Mouse (Mus musculus) macrophage (primary cell): ENCODE measurements around the gene Olfr461. TPM values are rescaled to one million over a fixed set of nuclear protein-coding genes. Genes with fewer than 3 reads are reported as not detected.
"Not testable (repeated sequence)": the region's sequence is repeated elsewhere in the genome, so short reads cannot be mapped to it uniquely, and the experiment has no call there.

Experiments
- H3K27ac ChIP-seq: fragments of 350-480 bp; formaldehyde crosslinking; 2 replicates; pipeline ENCODE4 v1.9.0; 2021
- H3K36me3 ChIP-seq: fragments of 350-480 bp; formaldehyde crosslinking; 2 replicates; pipeline ENCODE4 v1.9.0; 2021; ENCODE audit errors: inconsistent target
- H3K4me3 ChIP-seq: fragments of 350-480 bp; formaldehyde crosslinking; 2 replicates; pipeline ENCODE4 v1.9.0; 2021; ENCODE audit errors: inconsistent target
- H3K79me2 ChIP-seq: fragments of 350-480 bp; formaldehyde crosslinking; 2 replicates; pipeline ENCODE4 v1.9.0; 2021; ENCODE audit errors: inconsistent target
- WGBS: methylation state at CpG from one replicate; pipeline ENCODE4 v1.1.7; 2026; ENCODE audit warnings: inconsistent platforms; ENCODE audit not compliant: missing documents; 5-methylcytosine and 5-hydroxymethylcytosine counted together
- polyA plus RNA-seq: library from polyadenylated mRNA; stranded (reverse); fragments of 250-400 nt; gene quantifications from 3 replicates; pipeline ENCODE4 v1.2.4, GENCODE M21; 2018; ENCODE audit warnings: inconsistent platforms
- total RNA-seq, 78 experiments: library from RNA; depleted of rRNA; stranded (reverse); fragments of 250-400 nt; gene quantifications; 1 replicate in 9 of 78; 2 replicates in 24 of 78; 3 replicates in 43 of 78; 4 replicates in 2 of 78; pipeline ENCODE4 v1.2.4; 2018; ENCODE audit warnings: inconsistent platforms in 56 of 78

Olfr461 gene
- total RNA-seq (2018; cell fraction: chromatin; rRNA removed), result not detected
- not detected for total RNA-seq (2018; cell fraction: cytosol; rRNA removed)
- total RNA-seq (2018; cell fraction: nucleus; rRNA removed), result not detected
- not detected in 3 replicates for polyA plus RNA-seq

DNA sequence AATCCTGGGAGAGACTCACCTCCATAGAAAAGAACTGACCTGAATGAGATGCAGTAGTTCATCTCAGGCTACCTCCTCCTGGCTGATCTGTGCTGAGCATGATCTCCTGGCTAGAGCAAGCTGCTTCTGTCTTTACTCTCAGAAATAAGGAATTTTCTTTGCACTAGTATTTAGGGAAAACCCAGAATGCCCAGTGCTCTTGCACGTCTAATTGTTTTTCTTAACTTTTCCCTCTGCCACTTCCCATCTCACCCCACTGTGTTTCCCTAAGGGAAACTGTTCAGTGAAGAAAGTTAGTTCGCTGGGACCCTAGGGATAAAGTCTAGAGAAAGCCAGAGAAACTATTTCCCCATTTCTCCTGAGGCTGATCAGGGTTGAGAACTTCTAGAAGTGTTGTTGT is at the start of gene Olfr461:
Olfr461 (minus strand) TSS at position 101 of the 400 bp plus-strand sequence.
- H3K27ac ChIP-seq, result no peak within 1 kb of the TSS
- 79% methylated on average over 2 of the region's 2 CpGs for WGBS

DNA sequence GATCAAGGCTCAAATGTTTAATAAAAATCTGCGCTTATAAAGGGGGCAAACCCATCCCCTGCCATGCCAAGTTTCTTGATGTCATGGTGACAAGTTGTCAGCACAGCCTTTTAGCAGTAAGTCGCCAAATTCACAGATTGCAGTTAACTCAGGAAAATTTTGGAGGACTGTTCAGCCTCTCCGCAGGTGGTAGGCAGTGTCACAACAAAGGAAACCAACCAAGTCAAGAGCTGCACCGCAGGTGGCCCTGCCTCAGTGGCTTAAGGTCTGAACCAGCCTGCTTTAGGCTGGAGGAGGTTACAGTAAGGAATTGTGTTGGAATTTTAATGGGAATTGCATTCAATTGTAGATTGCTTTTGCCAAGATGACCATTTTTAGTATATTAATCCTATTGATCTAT is 43.7 kb upstream of the Olfr461 start:
- H3K36me3 ChIP-seq, H3K79me2 ChIP-seq, H3K27ac ChIP-seq, H3K4me3 ChIP-seq: not testable (repeated sequence)
- 82% methylated on average over 4 of the region's 4 CpGs for WGBS

More for the DNA sequence above, at the start of gene Olfr461:
- no peak within 1 kb of the TSS for H3K4me3 ChIP-seq
- no peaks in the 10 kb centered on the region for H3K36me3 ChIP-seq
- H3K79me2 ChIP-seq, result no peaks in the 10 kb centered on the region

DNA sequence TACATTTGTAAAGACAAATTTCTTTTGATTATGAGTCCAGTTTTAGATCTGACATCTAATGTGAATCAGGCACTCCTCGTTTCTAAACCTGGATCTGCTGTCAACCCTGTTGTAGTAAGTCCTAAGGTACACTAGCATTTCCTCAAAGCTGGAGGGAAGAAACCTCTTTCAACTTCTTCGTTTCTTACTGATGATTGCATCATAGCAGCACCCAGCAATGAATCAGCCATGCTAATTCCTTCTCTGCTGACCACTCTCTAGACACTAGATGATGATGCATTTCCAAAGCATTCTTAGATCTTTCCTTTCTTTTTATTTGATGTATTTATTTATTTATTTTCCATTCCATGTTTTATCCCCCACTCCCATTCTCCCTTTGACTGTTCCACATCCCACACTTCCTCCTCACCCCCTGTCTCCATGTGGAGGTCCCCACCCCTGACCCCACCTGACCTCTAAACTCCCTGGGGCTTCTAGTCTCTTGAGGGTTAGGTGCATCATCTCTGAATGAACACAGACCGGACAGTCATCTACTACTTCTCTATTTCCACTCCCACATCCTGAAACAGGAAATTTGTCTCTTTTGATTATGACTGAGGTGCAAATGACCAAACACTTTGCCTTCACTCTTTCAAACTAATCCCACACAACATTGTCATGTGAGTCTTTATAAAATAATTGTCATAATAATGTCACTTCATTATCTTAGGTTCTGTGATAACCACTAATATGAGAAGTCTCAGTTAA is 40.1 kb upstream of the Olfr461 start:
- H3K36me3 ChIP-seq, result no peaks in the 10 kb centered on the region
- no peaks in the 10 kb centered on the region for H3K79me2 ChIP-seq
- peak overlapping the region; percentile 52 for H3K27ac ChIP-seq
- no peak overlapping the region for H3K4me3 ChIP-seq
- 3% methylated on average over 3 of the region's 3 CpGs for WGBS

DNA sequence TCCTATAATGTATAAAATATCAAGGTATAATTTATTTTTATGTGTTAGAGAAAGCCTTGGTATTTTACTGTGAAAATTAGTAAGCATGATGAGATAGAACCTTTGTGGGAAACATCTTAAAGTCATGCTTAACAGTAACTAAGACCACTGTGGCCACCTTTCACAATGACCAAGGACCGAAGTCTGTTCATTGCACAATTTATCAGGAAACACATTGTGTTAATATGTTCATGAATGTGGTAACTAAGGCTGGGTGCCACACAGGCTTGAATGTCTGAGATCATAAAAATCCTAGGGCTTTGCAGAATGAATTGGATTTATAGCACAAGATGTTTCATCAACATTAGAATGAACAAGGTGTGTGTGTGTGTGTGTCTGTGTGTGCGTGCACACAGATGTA is 33.5 kb upstream of the Olfr461 start:
- H3K27ac ChIP-seq, result no peak overlapping the region
- H3K36me3 ChIP-seq, result no peaks in the 10 kb centered on the region
- H3K79me2 ChIP-seq, result peaks cover 22% of the 10 kb centered on the region; the same call in 1 of the 2 replicates
- no peak overlapping the region for H3K4me3 ChIP-seq
- 44% methylated on average over 2 of the region's 2 CpGs for WGBS

DNA sequence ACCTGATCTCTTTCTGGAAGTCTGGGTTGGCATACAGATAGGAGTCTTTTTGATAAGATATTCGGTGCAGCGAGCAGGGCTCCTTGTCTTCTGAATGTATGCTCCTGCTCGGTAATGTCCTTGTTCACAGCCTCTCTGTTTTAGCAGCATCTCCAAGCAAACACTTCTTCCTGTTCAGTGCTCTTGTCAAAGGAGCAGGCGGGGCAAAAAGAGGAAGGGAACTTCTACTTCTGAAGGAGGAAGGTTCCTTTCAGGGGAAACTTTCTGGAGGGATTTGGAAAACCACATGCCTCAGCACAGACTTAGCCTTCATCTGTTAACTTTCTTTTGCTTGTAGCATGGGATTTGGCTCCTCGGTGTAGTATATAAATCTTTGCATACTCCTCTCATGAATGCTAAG is 30.8 kb upstream of the Olfr461 start, which contains the start of gene Clec5a:
Clec5a (minus strand) TSS at position 177 of the 400 bp plus-strand sequence.
- peaks cover 22% of the 10 kb centered on the region; the same call in 1 of the 2 replicates for H3K79me2 ChIP-seq
- H3K36me3 ChIP-seq, result no peaks in the 10 kb centered on the region
- 19% methylated on average over 5 of the region's 5 CpGs for WGBS
- H3K4me3 ChIP-seq, result peak within 1 kb of the TSS; percentile 46
- peak within 1 kb of the TSS; percentile 59 for H3K27ac ChIP-seq

DNA sequence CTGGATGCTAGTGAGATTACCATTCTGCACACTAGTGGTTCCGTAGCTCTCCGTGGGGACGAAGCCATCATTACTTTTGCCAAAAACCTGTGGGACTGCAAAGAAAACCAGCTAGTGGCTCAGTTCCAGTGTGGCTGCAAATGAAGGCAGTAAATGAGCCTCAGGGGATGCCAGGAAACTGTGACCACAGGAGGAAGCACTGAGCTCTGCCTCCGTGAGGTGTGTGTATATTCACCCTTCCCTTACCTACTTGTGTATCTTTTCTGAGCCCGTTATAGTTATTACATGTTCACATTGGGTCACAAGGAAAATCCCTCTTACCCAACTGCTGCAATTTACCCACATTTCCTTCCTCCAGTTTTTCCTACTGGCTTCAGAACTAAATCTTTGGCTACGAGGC is 29.5 kb upstream of the Olfr461 start:
- no peaks in the 10 kb centered on the region for H3K36me3 ChIP-seq
- 17% methylated on average over 6 of the region's 6 CpGs for WGBS
- peaks cover 22% of the 10 kb centered on the region; the same call in 1 of the 2 replicates for H3K79me2 ChIP-seq
- H3K27ac ChIP-seq, result no peak overlapping the region
- no peak overlapping the region; the same call in 1 of the 2 replicates for H3K4me3 ChIP-seq

DNA sequence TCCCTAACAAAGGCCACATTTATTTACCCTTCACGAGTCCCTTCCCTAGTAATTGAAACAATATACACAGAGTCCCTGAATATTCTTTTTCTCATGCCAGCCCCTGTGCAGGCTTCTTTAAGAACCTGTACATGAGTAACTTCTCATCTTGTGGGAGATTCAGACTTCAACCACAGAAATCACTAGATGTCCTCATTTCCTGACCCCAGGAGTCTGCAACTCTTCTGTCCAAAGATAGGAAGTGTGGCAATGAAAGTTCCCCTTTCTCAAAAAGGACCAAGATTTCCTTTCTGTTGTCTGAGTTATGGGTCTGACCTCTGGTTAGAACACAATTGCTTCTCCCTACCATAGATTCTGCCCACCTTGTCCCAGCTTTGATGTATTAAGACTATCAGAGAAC is 21.5 kb upstream of the Olfr461 start:
- H3K36me3 ChIP-seq, result no peaks in the 10 kb centered on the region
- H3K79me2 ChIP-seq, result no peaks in the 10 kb centered on the region
- 0% methylated on average over 1 of the region's 1 CpGs for WGBS
- no peak overlapping the region for H3K4me3 ChIP-seq
- peak overlapping the region; percentile 83 for H3K27ac ChIP-seq

DNA sequence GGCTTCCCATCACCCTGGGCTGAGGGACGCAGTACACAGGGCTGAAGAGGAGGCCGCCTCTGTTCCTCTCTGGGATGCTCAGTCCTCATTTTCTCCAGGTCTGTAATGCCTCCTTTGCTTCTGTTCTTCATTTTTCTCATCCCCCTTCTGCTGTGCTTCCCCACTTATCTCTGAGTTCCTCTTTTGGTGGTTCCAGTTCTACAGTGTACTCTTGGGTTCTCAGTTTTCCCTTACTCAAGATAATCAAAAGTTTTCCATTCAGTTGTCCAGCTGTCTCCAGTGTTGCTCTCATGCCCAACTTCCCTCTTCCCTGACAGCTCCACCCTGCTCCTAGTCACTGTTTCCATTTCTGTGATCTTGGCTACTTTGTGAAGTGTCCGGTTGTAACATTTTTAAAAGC is 18.8 kb upstream of the Olfr461 start:
- WGBS, result 28% methylated on average over 3 of the region's 3 CpGs
- H3K4me3 ChIP-seq, result no peak overlapping the region
- no peaks in the 10 kb centered on the region for H3K79me2 ChIP-seq
- no peaks in the 10 kb centered on the region for H3K36me3 ChIP-seq
- H3K27ac ChIP-seq, result peak overlapping the region; percentile 50

DNA sequence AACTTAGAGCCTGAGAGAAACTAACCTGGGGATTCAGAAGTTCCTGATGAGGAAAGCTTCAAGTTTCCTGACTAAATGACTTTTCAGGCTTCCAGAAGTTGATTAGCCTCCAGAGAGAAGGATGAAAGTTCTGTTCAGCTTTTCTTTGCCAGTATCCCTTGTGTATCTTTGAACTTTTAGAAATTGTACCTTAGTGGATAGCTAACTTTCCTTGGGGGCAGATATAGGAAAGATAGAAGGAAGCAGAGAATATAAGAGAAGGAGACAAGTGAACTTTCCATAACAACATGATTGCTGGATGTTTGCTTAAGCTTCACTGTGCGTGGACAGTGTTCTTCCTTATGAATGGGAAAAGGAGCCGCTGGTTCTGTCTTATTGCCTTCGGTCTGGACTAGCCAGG is 14.3 kb upstream of the Olfr461 start, which contains the start of gene Olfr460:
Olfr460 (plus strand) TSS at position 301 of the 400 bp plus-strand sequence.
- no peak within 1 kb of the TSS for H3K27ac ChIP-seq
- no peak within 1 kb of the TSS for H3K4me3 ChIP-seq
- no peaks in the 10 kb centered on the region for H3K79me2 ChIP-seq
- WGBS, result 98% methylated on average over 3 of the region's 3 CpGs
- no peaks in the 10 kb centered on the region for H3K36me3 ChIP-seq

DNA sequence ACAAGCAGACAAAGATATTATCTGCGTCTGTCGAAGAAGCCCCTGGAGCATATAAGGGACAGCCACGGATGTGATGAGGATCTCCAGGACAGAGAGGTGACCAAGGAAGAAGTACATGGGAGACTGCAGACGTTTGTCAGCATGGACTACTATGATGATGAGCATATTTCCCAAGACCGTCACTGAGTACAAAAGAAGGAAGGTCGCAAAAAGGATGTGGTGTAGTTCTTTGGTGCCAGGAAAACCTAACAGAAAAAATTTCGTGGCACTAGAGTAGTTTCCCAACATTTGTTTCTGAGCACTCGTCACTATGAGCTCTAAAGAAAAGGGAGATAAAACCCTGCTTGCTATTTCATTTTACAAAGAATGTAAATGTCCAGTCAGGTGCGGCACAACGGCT is 10.2 kb downstream of the Olfr461 start:
- H3K4me3 ChIP-seq, result no peak overlapping the region
- H3K27ac ChIP-seq, result no peak overlapping the region
- no peaks in the 10 kb centered on the region for H3K36me3 ChIP-seq
- H3K79me2 ChIP-seq, result no peaks in the 10 kb centered on the region
- 56% methylated on average over 10 of the region's 10 CpGs for WGBS

DNA sequence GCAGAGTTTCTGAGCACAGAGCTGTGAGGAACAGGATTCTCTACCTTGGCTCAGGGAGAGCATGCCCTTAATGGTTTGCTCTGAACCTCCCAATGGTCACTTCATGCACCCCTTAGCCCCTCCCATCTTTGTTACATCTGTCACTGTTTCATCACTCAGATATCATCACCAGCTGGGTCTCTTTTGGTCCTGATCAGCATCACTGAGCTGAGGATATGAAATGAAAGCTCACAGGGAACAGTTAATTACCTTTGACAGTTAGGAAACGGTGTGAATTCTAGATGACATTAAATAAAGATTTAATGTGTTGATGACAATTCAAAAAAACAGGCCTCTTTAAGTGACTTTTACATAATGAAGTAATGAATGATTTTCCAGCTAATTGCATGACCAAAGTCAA is 35.4 kb downstream of the Olfr461 start, which contains the start of gene Prss37:
Prss37 (minus strand) TSS at position 101 of the 400 bp plus-strand sequence.
- Histone ChIP-seq H3K4me3 (no peak within 1 kb of the TSS), H3K36me3 (no peaks in the 10 kb centered on the region), H3K79me2 (no peaks in the 10 kb centered on the region), H3K27ac (no peak within 1 kb of the TSS)
- WGBS, result 100% methylated on average over 1 of the region's 1 CpGs

DNA sequence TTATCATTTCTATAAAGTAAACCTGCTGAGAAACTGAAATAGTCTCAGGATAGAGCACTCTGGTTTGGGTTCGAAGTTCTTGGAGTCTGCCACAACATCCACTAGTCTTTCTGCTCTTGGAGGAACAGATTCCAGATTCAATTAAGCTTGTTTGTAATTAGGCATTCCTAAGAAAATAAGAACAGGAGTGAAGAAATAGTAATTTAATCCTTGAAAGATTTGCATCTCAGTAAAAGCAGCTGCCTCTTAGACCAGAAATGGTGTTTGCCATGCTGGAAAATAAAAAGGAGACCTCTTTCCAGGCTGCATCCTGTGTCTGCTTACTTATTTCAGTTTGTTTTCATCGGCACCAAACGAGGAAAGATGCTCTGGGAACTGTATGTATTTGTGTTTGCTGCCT is 61.6 kb downstream of the Olfr461 start, which contains the start of gene Tas2r108:
Tas2r108 (plus strand) TSS at position 301 of the 400 bp plus-strand sequence.
- 96% methylated on average over 3 of the region's 3 CpGs for WGBS
- H3K4me3 ChIP-seq, result no peak within 1 kb of the TSS
- no peak within 1 kb of the TSS for H3K27ac ChIP-seq

More for the DNA sequence above, 61.6 kb downstream of the Olfr461 start, which contains the start of gene Tas2r108:
- Histone ChIP-seq H3K36me3 (no peaks in the 10 kb centered on the region), H3K79me2 (no peaks in the 10 kb centered on the region)
